27 mouse cellular contexts compared by ENCODE assay signal in the genomic region with DNA sequence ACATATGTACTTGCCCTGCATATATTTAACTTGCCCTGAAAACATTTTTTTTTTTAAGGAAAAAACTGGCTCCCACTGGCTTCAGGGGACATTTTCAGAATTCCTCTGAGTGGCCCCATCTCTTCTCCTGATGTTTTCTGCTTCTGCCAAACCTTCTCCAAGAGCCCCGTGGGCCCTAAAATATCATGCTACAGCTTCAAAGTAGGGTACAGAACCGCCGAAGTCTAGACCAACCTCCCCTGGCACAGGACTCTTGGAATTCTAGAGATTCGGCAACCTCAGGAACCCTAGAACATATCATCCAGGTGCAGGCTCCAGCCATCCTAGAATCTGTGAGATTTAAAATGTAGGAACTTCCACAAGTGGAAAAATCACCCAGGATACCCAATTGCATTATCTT. TPM values are rescaled to one million over a fixed set of nuclear protein-coding genes. Genes with fewer than 3 reads are reported as not detected.
DNase-seq lines count a peak whose midpoint lies in the region; ATAC-seq and TF ChIP-seq lines count a peak whose summit lies in the region.
"Had no signal": no experiment of that assay in that cellular context is flagged by ENCODE, and none has a peak within 500 bp of the region (broad histone marks: within the 10 kb centered on the region; RNA-seq: fewer than 3 reads in every experiment).

No protein-coding gene starts in this region.

- no peaks in the 10 kb centered on the region for H3K36me3 ChIP-seq in hindbrain, embryonic 13.5 days
- H3K36me3 ChIP-seq in hindbrain, embryonic 16.5 days (ENCODE audit: control insufficient read depth, insufficient read depth, low read length) = no peaks in the 10 kb centered on the region
- no peaks in the 10 kb centered on the region for H3K36me3 ChIP-seq in forebrain, embryonic 11.5 days (ENCODE audit: control insufficient read depth, insufficient read depth, low read length)
- H3K36me3 ChIP-seq in forebrain, embryonic 15.5 days = no peaks in the 10 kb centered on the region
- H3K36me3 ChIP-seq: heart, embryonic 12.5 days; liver, embryonic 12.5 days; midbrain, embryonic 12.5 days had no signal

- no peaks in the 10 kb centered on the region for H3K9me3 ChIP-seq in hindbrain, embryonic 13.5 days
- no peaks in the 10 kb centered on the region for H3K9me3 ChIP-seq in hindbrain, embryonic 16.5 days (ENCODE audit: control insufficient read depth, low read length)
- no peaks in the 10 kb centered on the region for H3K9me3 ChIP-seq in forebrain, embryonic 11.5 days (ENCODE audit: control insufficient read depth, low read length)
- no peaks in the 10 kb centered on the region for H3K9me3 ChIP-seq in forebrain, embryonic 15.5 days
- H3K9me3 ChIP-seq: heart, embryonic 12.5 days; liver, embryonic 12.5 days; midbrain, embryonic 12.5 days had no signal

- WGBS in hindbrain, embryonic 13.5 days = 8% methylated on average over 4 of the region's 4 CpGs
- 6% methylated on average over 4 of the region's 4 CpGs for WGBS in hindbrain, embryonic 16.5 days
- 15% methylated on average over 4 of the region's 4 CpGs for WGBS in forebrain, embryonic 11.5 days
- WGBS in forebrain, embryonic 15.5 days = 9% methylated on average over 4 of the region's 4 CpGs

- H3K4me2 ChIP-seq in hindbrain, embryonic 13.5 days = 0 out of 2 replicates have a peak overlapping the region, but pooled peaks have one; percentile 2
- H3K4me2 ChIP-seq in hindbrain, embryonic 16.5 days (ENCODE audit: low read length) = no peak overlapping the region
- H3K4me2 ChIP-seq in forebrain, embryonic 11.5 days (ENCODE audit: low read depth, low read length, severe bottlenecking) = no peak overlapping the region
- H3K4me2 ChIP-seq in forebrain, embryonic 15.5 days (replicated peaks) = peak overlapping the region; percentile 44
- H3K4me2 ChIP-seq: heart, embryonic 12.5 days; liver, embryonic 12.5 days; midbrain, embryonic 12.5 days had no signal

- no peak for TF ChIP-seq CTCF in left cerebral cortex, adult 2 months (IDR thresholded peaks at IDR 0.05)

- no peak overlapping the region for H3K9ac ChIP-seq in hindbrain, embryonic 13.5 days
- no peak overlapping the region for H3K9ac ChIP-seq in hindbrain, embryonic 16.5 days (ENCODE audit: low read depth, low read length)
- H3K9ac ChIP-seq in forebrain, embryonic 11.5 days (ENCODE audit: low read length) = no peak overlapping the region
- H3K9ac ChIP-seq in forebrain, embryonic 15.5 days (replicated peaks) = no peak overlapping the region
- H3K9ac ChIP-seq: heart, embryonic 12.5 days; liver, embryonic 12.5 days; liver, postnatal 0 days; midbrain, embryonic 12.5 days had no signal

- peaks cover 98% of the 10 kb centered on the region for H3K27me3 ChIP-seq in hindbrain, embryonic 13.5 days
- peaks cover 48% of the 10 kb centered on the region for H3K27me3 ChIP-seq in hindbrain, embryonic 16.5 days (replicated peaks; ENCODE audit: control insufficient read depth, insufficient read depth, low read length)
- peaks cover 96% of the 10 kb centered on the region for H3K27me3 ChIP-seq in forebrain, embryonic 11.5 days (ENCODE audit: control insufficient read depth, insufficient read depth, low read length)
- H3K27me3 ChIP-seq in forebrain, embryonic 15.5 days = peaks cover 72% of the 10 kb centered on the region

- peaks cover 44% of the 10 kb centered on the region for H3K4me1 ChIP-seq in hindbrain, embryonic 13.5 days (replicated peaks)
- H3K4me1 ChIP-seq in hindbrain, embryonic 16.5 days (ENCODE audit: control insufficient read depth, insufficient read depth, low read depth, low read length) = peaks cover 11% of the 10 kb centered on the region; the same call in 1 of the 2 replicates
- no peaks in the 10 kb centered on the region for H3K4me1 ChIP-seq in forebrain, embryonic 11.5 days (replicated peaks; ENCODE audit: control insufficient read depth, insufficient read depth, low read length)
- H3K4me1 ChIP-seq in forebrain, embryonic 15.5 days = peaks cover 79% of the 10 kb centered on the region
- H3K4me1 ChIP-seq: heart, embryonic 12.5 days; liver, embryonic 12.5 days had no signal

- H3K27ac ChIP-seq in hindbrain, embryonic 13.5 days = peak overlapping the region; percentile 44
- no peak overlapping the region for H3K27ac ChIP-seq in hindbrain, embryonic 16.5 days (ENCODE audit: low read depth, low read length)
- peak overlapping the region; percentile 91 for H3K27ac ChIP-seq in left cerebral cortex, adult 2 months
- H3K27ac ChIP-seq in forebrain, embryonic 11.5 days (ENCODE audit: low read depth, low read length) = no peak overlapping the region
- H3K27ac ChIP-seq in forebrain, embryonic 15.5 days (replicated peaks) = peak overlapping the region; percentile 97
- H3K27ac ChIP-seq: heart, adult 2 months; kidney, postnatal 0 days; liver, embryonic 12.5 days; midbrain, embryonic 12.5 days; stomach, postnatal 0 days had no signal

- intact Hi-C loops in left cerebral cortex, adult 2 months (cut with DNase I) = no loop called here

- DNase-seq in left cerebral cortex, adult 2 months (ENCODE audit: extremely low spot score in 1 of 2, low spot score in 2 of 2) = no peak
- no peak for DNase-seq in left cerebral cortex, adult 8-10 months (ENCODE audit: low spot score in 2 of 2)
- peak; percentile 50 for DNase-seq in forebrain, embryonic 11.5 days (ENCODE audit: low spot score)
- no peak for DNase-seq in urinary bladder, postnatal 10 days (ENCODE audit: low spot score)
- DNase-seq: adrenal gland, postnatal 14 days; heart, adult 2 months; heart, postnatal 4 days; kidney, adult 8-10 months; liver, postnatal 0 days; lung, postnatal 36 days; thymus, adult 18-20 months; thymus, postnatal 25 days had no signal

- no peak for ATAC-seq in hindbrain, embryonic 13.5 days (ENCODE audit: low FRiP score)
- no peak for ATAC-seq in hindbrain, embryonic 16.5 days
- ATAC-seq in forebrain, embryonic 11.5 days (replicated peaks; ENCODE audit: low FRiP score) = no peak
- no peak for ATAC-seq in forebrain, embryonic 15.5 days (replicated peaks)
- ATAC-seq: CD4-positive, CD25-positive, alpha-beta regulatory T cell, adult 4 months; liver, embryonic 12.5 days; liver, postnatal 0 days had no signal

- no peak overlapping the region for H3K4me3 ChIP-seq in hindbrain, embryonic 13.5 days
- H3K4me3 ChIP-seq in hindbrain, embryonic 16.5 days (ENCODE audit: low read length) = no peak overlapping the region
- no peak overlapping the region for H3K4me3 ChIP-seq in left cerebral cortex, adult 2 months
- H3K4me3 ChIP-seq in forebrain, embryonic 11.5 days (ENCODE audit: low read depth, low read length) = no peak overlapping the region
- H3K4me3 ChIP-seq in forebrain, embryonic 15.5 days = 0 out of 2 replicates have a peak overlapping the region, but pooled peaks have one; percentile 13
- H3K4me3 ChIP-seq: heart, adult 2 months; heart, embryonic 12.5 days; liver, embryonic 12.5 days; midbrain, embryonic 12.5 days had no signal

RNA-seq across cellular contexts. Expression of gene Neurod2, which starts 9.9 kb away (rescaled TPM):
- 24.6 and 30.7 TPM in 2 replicates for polyA plus RNA-seq in hindbrain, embryonic 13.5 days (2015; fragmentation: Nextera tagmentation; extraction: Ambion mirVana)
- polyA plus RNA-seq in hindbrain, embryonic 16.5 days (2015; fragmentation: Nextera tagmentation; extraction: Ambion mirVana) = 22.9 and 23.4 TPM in 2 replicates
- total RNA-seq in left cerebral cortex, adult 2 months (2021) = 10 to 100 TPM; 70.2 to 76.3 TPM
- total RNA-seq in left cerebral cortex, adult 8-10 months (2022) = 10 to 100 TPM; 54.9 to 63.3 (median 60.4) TPM
- 3.8 and 5.8 TPM in 2 replicates for polyA plus RNA-seq in forebrain, embryonic 11.5 days (2014; fragmentation: Nextera tagmentation; extraction: Ambion mirVana)
- polyA plus RNA-seq in forebrain, embryonic 15.5 days (2015; fragmentation: Nextera tagmentation; extraction: Ambion mirVana) = 142 and 148 TPM in 2 replicates
- total RNA-seq: adrenal gland, postnatal 14 days; gastrocnemius, adult 8-10 months; gastrocnemius, postnatal 4 days; heart, adult 2 months; heart, postnatal 4 days; megakaryocyte, adult 5-6 weeks had no signal
- polyA plus RNA-seq: CD4-positive, CD25-positive, alpha-beta regulatory T cell, adult 4 months; heart, adult 2 months; heart, embryonic 12.5 days; heart, postnatal 0 days; kidney, postnatal 0 days; liver, embryonic 12.5 days; liver, postnatal 0 days; lung, embryonic 16.5 days; spleen, adult 2 months had no signal

RNA-seq across cellular contexts. Expression of gene Ppp1r1b, which starts 28.7 kb away (rescaled TPM):
- polyA plus RNA-seq in hindbrain, embryonic 13.5 days (2015; fragmentation: Nextera tagmentation; extraction: Ambion mirVana) = 1.1 and 2.4 TPM in 2 replicates
- 7.7 and 9.3 TPM in 2 replicates for polyA plus RNA-seq in hindbrain, embryonic 16.5 days (2015; fragmentation: Nextera tagmentation; extraction: Ambion mirVana)
- 100 to 1,000 TPM; 146 to 208 TPM for total RNA-seq in left cerebral cortex, adult 2 months (2021)
- total RNA-seq in left cerebral cortex, adult 8-10 months (2022) = 100 to 1,000 TPM; 502 to 655 (median 573) TPM
- polyA plus RNA-seq in forebrain, embryonic 11.5 days (2014; fragmentation: Nextera tagmentation; extraction: Ambion mirVana) = 0.29 and 0.41 TPM in 2 replicates
- 49.6 and 60.4 TPM in 2 replicates for polyA plus RNA-seq in forebrain, embryonic 15.5 days (2015; fragmentation: Nextera tagmentation; extraction: Ambion mirVana)
- total RNA-seq: megakaryocyte, adult 5-6 weeks had no signal
- polyA plus RNA-seq: CD4-positive, CD25-positive, alpha-beta regulatory T cell, adult 4 months had no signal

RNA-seq across cellular contexts. Expression of gene Stard3, which starts 38.6 kb away (rescaled TPM):
- polyA plus RNA-seq in hindbrain, embryonic 13.5 days (2015; fragmentation: Nextera tagmentation; extraction: Ambion mirVana) = 44.4 and 44.7 TPM in 2 replicates
- 39.0 and 39.9 TPM in 2 replicates for polyA plus RNA-seq in hindbrain, embryonic 16.5 days (2015; fragmentation: Nextera tagmentation; extraction: Ambion mirVana)
- total RNA-seq in left cerebral cortex, adult 2 months (2021) = 10 to 100 TPM; 35.7 to 42.4 TPM
- total RNA-seq in left cerebral cortex, adult 8-10 months (2022) = 10 to 100 TPM; 35.7 to 40.8 (median 38.3) TPM
- 38.1 and 39.9 TPM in 2 replicates for polyA plus RNA-seq in forebrain, embryonic 11.5 days (2014; fragmentation: Nextera tagmentation; extraction: Ambion mirVana)
- polyA plus RNA-seq in forebrain, embryonic 15.5 days (2015; fragmentation: Nextera tagmentation; extraction: Ambion mirVana) = 53.2 and 56.5 TPM in 2 replicates

Comparison
In these comparisons a context has a peak if more than half of its experiments do, and no peak if none do; other contexts are left out.
1. H3K27ac ChIP-seq: peak in hindbrain, embryonic 13.5 days (single experiment), left cerebral cortex, adult 2 months (single experiment) and forebrain, embryonic 15.5 days (single experiment); none in hindbrain, embryonic 16.5 days (single experiment) and forebrain, embryonic 11.5 days (single experiment).
2. H3K4me2 ChIP-seq: peak in hindbrain, embryonic 13.5 days (single experiment) and forebrain, embryonic 15.5 days (single experiment); none in hindbrain, embryonic 16.5 days (single experiment) and forebrain, embryonic 11.5 days (single experiment).